Comparison of ENCODE assay signal across 14 mouse cellular contexts in genomic region chrX:85829000-85829399, GRCm38 (mm10). TPM values are rescaled to one million over a fixed set of nuclear protein-coding genes. Genes with fewer than 3 reads are reported as not detected.
DNase-seq lines count a peak whose midpoint lies in the region; ATAC-seq and TF ChIP-seq lines count a peak whose summit lies in the region.
"Had no signal": no experiment of that assay in that cellular context is flagged by ENCODE, and none has a peak within 500 bp of the region (broad histone marks: within the 10 kb centered on the region; RNA-seq: fewer than 3 reads in every experiment).

No protein-coding gene starts in this region.

- H3K4me1 ChIP-seq in kidney, embryonic 15.5 days: no peaks in the 10 kb centered on the region
- H3K4me1 ChIP-seq in hindbrain, embryonic 14.5 days (replicated peaks; ENCODE audit: control insufficient read depth, insufficient read depth, low read length): no peaks in the 10 kb centered on the region
- H3K4me1 ChIP-seq in midbrain, postnatal 0 days (ENCODE audit: insufficient read depth, low read length): no peaks in the 10 kb centered on the region
- H3K4me1 ChIP-seq: embryonic facial prominence, embryonic 10.5 days; limb, embryonic 15.5 days had no signal

- H3K4me3 ChIP-seq in kidney, embryonic 15.5 days (replicated peaks): no peak overlapping the region
- no peak overlapping the region for H3K4me3 ChIP-seq in hindbrain, embryonic 14.5 days (replicated peaks; ENCODE audit: low read length)
- no peak overlapping the region for H3K4me3 ChIP-seq in midbrain, postnatal 0 days (ENCODE audit: low read depth, low read length)
- H3K4me3 ChIP-seq: embryonic facial prominence, embryonic 10.5 days; limb, embryonic 15.5 days had no signal

- H3K27me3 ChIP-seq in kidney, embryonic 15.5 days: no peaks in the 10 kb centered on the region
- no peaks in the 10 kb centered on the region for H3K27me3 ChIP-seq in hindbrain, embryonic 14.5 days (ENCODE audit: control insufficient read depth, insufficient read depth, low read length)
- H3K27me3 ChIP-seq in midbrain, postnatal 0 days (ENCODE audit: insufficient read depth, low read length): no peaks in the 10 kb centered on the region
- H3K27me3 ChIP-seq: limb, embryonic 15.5 days had no signal

- no peak overlapping the region for H3K4me2 ChIP-seq in kidney, embryonic 15.5 days
- no peak overlapping the region for H3K4me2 ChIP-seq in hindbrain, embryonic 14.5 days (replicated peaks)
- no peak overlapping the region for H3K4me2 ChIP-seq in midbrain, postnatal 0 days (ENCODE audit: low read depth, low read length, poor library complexity, severe bottlenecking)
- H3K4me2 ChIP-seq: limb, embryonic 15.5 days had no signal

- H3K9ac ChIP-seq in kidney, embryonic 15.5 days: no peak overlapping the region
- H3K9ac ChIP-seq in hindbrain, embryonic 14.5 days: no peak overlapping the region
- no peak overlapping the region for H3K9ac ChIP-seq in midbrain, postnatal 0 days (replicated peaks; ENCODE audit: low read length, poor library complexity, severe bottlenecking)
- H3K9ac ChIP-seq: limb, embryonic 15.5 days had no signal

- no peaks in the 10 kb centered on the region for H3K9me3 ChIP-seq in kidney, embryonic 15.5 days (replicated peaks)
- no peaks in the 10 kb centered on the region for H3K9me3 ChIP-seq in hindbrain, embryonic 14.5 days (ENCODE audit: control insufficient read depth, low read length)
- no peaks in the 10 kb centered on the region for H3K9me3 ChIP-seq in midbrain, postnatal 0 days (ENCODE audit: low read length)
- H3K9me3 ChIP-seq: embryonic facial prominence, embryonic 10.5 days; limb, embryonic 15.5 days had no signal

- DNase-seq in kidney, adult 11 months: peak; percentile 89
- DNase-seq in right cerebral cortex, adult 2 months (ENCODE audit: low spot score in 2 of 2): peak; percentile 1 to 2
- no peak for DNase-seq in right cerebral cortex, postnatal 14 days
- DNase-seq in hindbrain, embryonic 14.5 days (ENCODE audit: low spot score): no peak
- peak; percentile 5 for DNase-seq in midbrain, postnatal 0 days (ENCODE audit: low spot score)
- DNase-seq in gastrocnemius, postnatal 4 days (ENCODE audit: low spot score in 2 of 2): no peak
- DNase-seq in retina, embryonic 14.5 days (ENCODE audit: low spot score): no peak
- DNase-seq: spleen, adult 18-20 months had no signal

- ATAC-seq in kidney, embryonic 15.5 days (replicated peaks; ENCODE audit: low FRiP score): no peak; the same call in 1 of the 2 replicates
- peak; percentile 55; the same call in 1 of the 2 replicates for ATAC-seq in hindbrain, embryonic 14.5 days (ENCODE audit: low FRiP score)
- ATAC-seq in midbrain, postnatal 0 days (ENCODE audit: low FRiP score): no peak
- ATAC-seq: activated CD4-positive, CD25-positive, alpha-beta regulatory T cell, adult 4 months had no signal

- TF ChIP-seq CTCF in midbrain, postnatal 0 days (IDR thresholded peaks at IDR 0.05): no peak

- H3K27ac ChIP-seq in kidney, embryonic 15.5 days: no peak overlapping the region
- no peak overlapping the region for H3K27ac ChIP-seq in hindbrain, embryonic 14.5 days
- H3K27ac ChIP-seq in midbrain, postnatal 0 days (ENCODE audit: low read depth, low read length): no peak overlapping the region
- H3K27ac ChIP-seq: embryonic facial prominence, embryonic 10.5 days; limb, embryonic 15.5 days had no signal

- H3K36me3 ChIP-seq in kidney, embryonic 15.5 days: no peaks in the 10 kb centered on the region
- H3K36me3 ChIP-seq in hindbrain, embryonic 14.5 days (replicated peaks; ENCODE audit: control insufficient read depth, insufficient read depth): no peaks in the 10 kb centered on the region
- no peaks in the 10 kb centered on the region for H3K36me3 ChIP-seq in midbrain, postnatal 0 days (ENCODE audit: insufficient read depth, low read length)
- H3K36me3 ChIP-seq: embryonic facial prominence, embryonic 10.5 days; limb, embryonic 15.5 days had no signal

RNA-seq across cellular contexts. Expression of gene 5430427O19Rik, which starts 41.2 kb away (rescaled TPM):
- 0.06 and 0.10 TPM in 2 replicates for polyA plus RNA-seq in kidney, embryonic 15.5 days (2015; fragmentation: Nextera tagmentation; extraction: Ambion mirVana)
- polyA plus RNA-seq in hindbrain, embryonic 14.5 days (2014; fragmentation: Nextera tagmentation; extraction: Ambion mirVana): 0.05 and 0.15 TPM in 2 replicates
- total RNA-seq in midbrain, postnatal 0 days (2014; rRNA removed): 0.28 TPM in 1 of 2 replicates, not detected in the other
- 0.04 TPM in 1 of 2 replicates, not detected in the other for polyA plus RNA-seq in midbrain, postnatal 0 days (2015; fragmentation: Nextera tagmentation; extraction: Ambion mirVana)
- under 1 TPM; 0.12 to 0.16 TPM for total RNA-seq in gastrocnemius, postnatal 4 days (2021)
- polyA plus RNA-seq: embryonic facial prominence, embryonic 10.5 days; heart, embryonic 14.5 days; neural tube, embryonic 14.5 days had no signal

RNA-seq across cellular contexts. Expression of gene Gk, which starts 52.4 kb away (rescaled TPM):
- 33.5 and 34.6 TPM in 2 replicates for polyA plus RNA-seq in kidney, embryonic 15.5 days (2015; fragmentation: Nextera tagmentation; extraction: Ambion mirVana)
- 11.1 and 14.8 TPM in 2 replicates for polyA plus RNA-seq in hindbrain, embryonic 14.5 days (2014; fragmentation: Nextera tagmentation; extraction: Ambion mirVana)
- total RNA-seq in midbrain, postnatal 0 days (2014; rRNA removed): 14.6 and 19.4 TPM in 2 replicates
- polyA plus RNA-seq in midbrain, postnatal 0 days (2015; fragmentation: Nextera tagmentation; extraction: Ambion mirVana): 10.9 and 11.6 TPM in 2 replicates
- 1 to 10 TPM; 8.0 TPM for total RNA-seq in gastrocnemius, postnatal 4 days (2021)

Comparison
In these comparisons a context has a peak if more than half of its experiments do, and no peak if none do; other contexts are left out.
1. DNase-seq: peak in kidney, adult 11 months (single experiment), right cerebral cortex, adult 2 months (2 of 2) and midbrain, postnatal 0 days (single experiment); none in right cerebral cortex, postnatal 14 days (single experiment), hindbrain, embryonic 14.5 days (single experiment), gastrocnemius, postnatal 4 days (0 of 2) and retina, embryonic 14.5 days (single experiment).